Mouse (Mus musculus): ENCODE results near the gene Spdye4c. TPM values are rescaled to one million over a fixed set of nuclear protein-coding genes. Genes with fewer than 3 reads are reported as not detected.

The Spdye4c gene
- polyA plus RNA-seq, 1 experiment from 2014 or later: not detected

- no peak overlapping the region for H3K9ac ChIP-seq
- H3K9me3 ChIP-seq: no peaks in the 10 kb centered on the region
- no peak overlapping the region for H3K27ac ChIP-seq (replicated peaks)
- ATAC-seq (ENCODE audit: low FRiP score, low read depth): no peak
- no peaks in the 10 kb centered on the region for H3K27me3 ChIP-seq
- no peaks in the 10 kb centered on the region for H3K4me1 ChIP-seq (replicated peaks)
- no peak overlapping the region for H3K4me3 ChIP-seq
- 88% methylated on average over 7 of the region's 7 CpGs for WGBS
- H3K36me3 ChIP-seq: peaks cover 72% of the 10 kb centered on the region
- H3K4me2 ChIP-seq: no peak overlapping the region
These were observed 21.3 kb downstream of the Spdye4c start for GRCm38 (mm10) chr2:128612275-128612674.

GRCm38 (mm10) chr2:128613365-128613764 is 22.4 kb downstream of the Spdye4c start:
- WGBS: 88% methylated on average over 5 of the region's 5 CpGs
- H3K9ac ChIP-seq: no peak overlapping the region
- H3K27ac ChIP-seq (replicated peaks): no peak overlapping the region
- ATAC-seq (ENCODE audit: low FRiP score, low read depth): no peak
- no peak overlapping the region for H3K4me3 ChIP-seq
- no peak overlapping the region for H3K4me2 ChIP-seq
- H3K27me3 ChIP-seq: no peaks in the 10 kb centered on the region
- peaks cover 81% of the 10 kb centered on the region for H3K36me3 ChIP-seq
- H3K9me3 ChIP-seq: no peaks in the 10 kb centered on the region
- H3K4me1 ChIP-seq (replicated peaks): no peaks in the 10 kb centered on the region

- WGBS: 91% methylated on average over 4 of the region's 4 CpGs
- no peak for ATAC-seq (ENCODE audit: low FRiP score, low read depth)
- Histone ChIP-seq H3K9me3 (no peaks in the 10 kb centered on the region), H3K27me3 (no peaks in the 10 kb centered on the region), H3K27ac (replicated peaks) (no peak overlapping the region), H3K4me1 (replicated peaks) (no peaks in the 10 kb centered on the region), H3K4me3 (no peak overlapping the region), H3K4me2 (no peak overlapping the region), H3K9ac (no peak overlapping the region), H3K36me3 (peaks cover 86% of the 10 kb centered on the region)
These were observed 24.4 kb downstream of the Spdye4c start for GRCm38 (mm10) chr2:128615366-128615765.

GRCm38 (mm10) chr2:128620578-128620977 is 29.6 kb downstream of the Spdye4c start:
- Histone ChIP-seq H3K4me1 (replicated peaks) (no peaks in the 10 kb centered on the region), H3K36me3 (peaks cover 88% of the 10 kb centered on the region), H3K27me3 (no peaks in the 10 kb centered on the region), H3K27ac (replicated peaks) (no peak overlapping the region), H3K9ac (no peak overlapping the region), H3K4me2 (no peak overlapping the region), H3K4me3 (no peak overlapping the region), H3K9me3 (no peaks in the 10 kb centered on the region)
- WGBS: 98% methylated on average over 1 of the region's 1 CpGs
- no peak for ATAC-seq (ENCODE audit: low FRiP score, low read depth)

Other genes with a start within 250 kb of the Spdye4c start
- 43.6 and 45.1 TPM in 2 replicates for gene Anapc1, start 96.2 kb downstream of the Spdye4c start, polyA plus RNA-seq (2015; fragmentation: Nextera tagmentation; extraction: Ambion mirVana)
- gene Mertk, start 107.7 kb downstream of the Spdye4c start, polyA plus RNA-seq (2015; fragmentation: Nextera tagmentation; extraction: Ambion mirVana): 2.1 and 2.5 TPM in 2 replicates
- gene Tmem87b, start 226.9 kb downstream of the Spdye4c start, polyA plus RNA-seq (2015; fragmentation: Nextera tagmentation; extraction: Ambion mirVana): 34.1 and 38.9 TPM in 2 replicates

Measured in hindbrain, embryonic 15.5 days (tissue).